Mouse (Mus musculus) kidney, adult 2 months (tissue): ENCODE measurements around the gene Nrip1. TPM values are rescaled to one million over a fixed set of nuclear protein-coding genes. Genes with fewer than 3 reads are reported as not detected.

Experiments
- DNase-seq: peaks from one replicate; pipeline ENCODE4 v3.0.0; 2021
- H3K27ac ChIP-seq: fragments of 200-500 bp; 2 replicates; pipeline ENCODE4 v1.5.1; 2012; ENCODE audit warnings: low read depth, low read length, control low read depth, inconsistent platforms; ENCODE audit not compliant: insufficient read depth
- H3K27me3 ChIP-seq: fragments of 200-500 bp; replicated peaks from 2 replicates; pipeline ENCODE4 v1.6.1; 2012; ENCODE audit warnings: mild to moderate bottlenecking, moderate library complexity, low read length, inconsistent platforms; ENCODE audit not compliant: control insufficient read depth, insufficient read depth
- H3K36me3 ChIP-seq: fragments of 200-500 bp; 2 replicates; pipeline ENCODE4 v1.6.1; 2012; ENCODE audit warnings: mild to moderate bottlenecking, moderate library complexity, low read length, inconsistent platforms; ENCODE audit not compliant: control insufficient read depth, insufficient read depth
- H3K4me1 ChIP-seq: fragments of 200-500 bp; 2 replicates; pipeline ENCODE4 v1.6.1; 2011; ENCODE audit warnings: low read length; ENCODE audit not compliant: control insufficient read depth, insufficient read depth
- H3K4me3 ChIP-seq: fragments of 200-500 bp; 2 replicates; pipeline ENCODE4 v1.5.1; 2011; ENCODE audit warnings: mild to moderate bottlenecking, low read depth, low read length, control low read depth; ENCODE audit not compliant: insufficient read depth
- CTCF ChIP-seq: fragments of 200-500 bp; conservative IDR thresholded peaks from 2 replicates; pipeline ENCODE4 v1.5.1; 2011; ENCODE audit warnings: low read depth, mild to moderate bottlenecking, control low read depth, low read length, moderate library complexity, mixed read lengths; ENCODE audit not compliant: insufficient read depth, insufficient read length
- POLR2A ChIP-seq: fragments of 200-500 bp; IDR thresholded peaks from one replicate; pipeline ENCODE4 v1.6.1; 2011; ENCODE audit warnings: low read depth, low read length, control low read depth
- WGBS: fragments of 180-500 bp; shearing (Covaris S2); methylation state at CpG from one replicate; pipeline ENCODE4 v1.1.7; 2018; 5-methylcytosine and 5-hydroxymethylcytosine counted together
- polyA plus RNA-seq: library from polyadenylated mRNA; depleted of rRNA; stranded (reverse); fragments of >200 nt; gene quantifications from 2 replicates; pipeline ENCODE4 v1.2.3, GENCODE M21; 2012

The Nrip1 gene
- polyA plus RNA-seq, 1 experiment, result 7.1 TPM

DNA sequence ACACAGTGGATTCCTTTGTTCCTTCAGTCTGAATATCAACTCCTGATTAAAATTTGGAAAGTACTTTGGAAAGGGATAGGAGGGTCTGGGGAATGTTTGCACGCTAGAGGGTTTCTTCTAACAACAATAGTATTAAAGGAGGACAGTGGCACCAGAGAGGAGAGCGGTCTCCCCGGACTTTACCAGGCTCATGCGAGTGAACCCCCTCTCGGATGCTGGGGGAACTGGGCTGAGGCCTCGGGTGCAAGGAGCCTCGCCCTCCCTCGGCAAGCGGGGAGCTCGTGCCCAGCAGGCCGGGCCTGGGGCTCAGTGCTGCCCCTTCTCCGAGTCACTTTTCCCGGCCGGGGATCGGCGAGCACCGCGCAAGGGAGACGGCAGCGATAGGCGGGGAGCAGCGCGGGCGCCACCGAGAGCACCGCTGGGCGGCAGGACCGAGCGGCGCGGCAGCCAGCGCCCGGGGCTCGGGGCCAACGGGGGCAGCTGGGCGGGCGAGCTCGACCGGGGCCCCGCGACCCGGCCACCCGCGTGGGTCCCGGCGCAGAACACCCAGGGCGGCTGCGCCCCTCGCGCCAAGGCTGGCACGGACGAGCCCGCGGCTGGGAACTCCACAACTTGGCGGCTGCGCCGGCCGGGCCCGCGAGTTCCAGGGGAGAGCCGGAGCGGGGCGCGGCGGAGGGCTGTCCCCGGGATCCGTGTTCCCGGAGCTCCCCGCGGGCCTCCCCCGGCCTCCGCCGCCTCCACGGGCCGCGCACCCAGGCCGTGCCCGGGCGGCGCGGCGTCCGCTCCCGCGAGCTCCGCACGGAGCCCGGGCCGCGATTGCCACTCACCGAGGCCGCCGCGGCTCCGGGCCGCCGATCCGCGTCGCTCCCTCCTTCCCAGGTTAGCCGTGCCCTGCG is 1.3 kb downstream of the Nrip1 start:
- Histone ChIP-seq H3K4me3 (peak overlapping the region; percentile 97), H3K27ac (peak overlapping the region; percentile 89), H3K27me3 (no peaks in the 10 kb centered on the region), H3K36me3 (no peaks in the 10 kb centered on the region), H3K4me1 (peaks cover 16% of the 10 kb centered on the region; the same call in 1 of the 2 replicates)
- no peak for TF ChIP-seq POLR2A
- 0 out of 2 replicates have a peak, but pooled peaks have one; percentile 13 for TF ChIP-seq CTCF
- DNase-seq, result peak; percentile 69
- WGBS, result 1% methylated on average over 97 of the region's 102 CpGs

DNA sequence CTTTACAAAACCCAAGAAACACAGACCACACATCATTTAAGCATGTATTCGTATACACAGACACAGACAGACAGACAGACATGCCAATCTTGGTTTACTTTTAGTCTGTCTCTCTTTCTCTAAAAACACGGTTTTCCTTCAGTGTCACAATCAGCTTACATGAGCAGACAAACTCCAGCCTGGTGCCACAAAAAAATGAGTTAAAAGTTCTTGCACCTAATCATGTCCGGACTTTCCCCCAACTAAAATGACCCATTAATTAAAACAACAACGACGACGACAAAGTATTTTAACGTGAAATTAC is 2.1 kb downstream of the Nrip1 start:
- Histone ChIP-seq H3K27ac (peak overlapping the region; percentile 89), H3K4me1 (peaks cover 22% of the 10 kb centered on the region; the same call in 1 of the 2 replicates), H3K36me3 (no peaks in the 10 kb centered on the region), H3K4me3 (peak overlapping the region; percentile 97), H3K27me3 (no peaks in the 10 kb centered on the region)
- TF ChIP-seq CTCF (no peak), POLR2A (no peak)
- 2% methylated on average over 7 of the region's 7 CpGs for WGBS
- no peak for DNase-seq

DNA sequence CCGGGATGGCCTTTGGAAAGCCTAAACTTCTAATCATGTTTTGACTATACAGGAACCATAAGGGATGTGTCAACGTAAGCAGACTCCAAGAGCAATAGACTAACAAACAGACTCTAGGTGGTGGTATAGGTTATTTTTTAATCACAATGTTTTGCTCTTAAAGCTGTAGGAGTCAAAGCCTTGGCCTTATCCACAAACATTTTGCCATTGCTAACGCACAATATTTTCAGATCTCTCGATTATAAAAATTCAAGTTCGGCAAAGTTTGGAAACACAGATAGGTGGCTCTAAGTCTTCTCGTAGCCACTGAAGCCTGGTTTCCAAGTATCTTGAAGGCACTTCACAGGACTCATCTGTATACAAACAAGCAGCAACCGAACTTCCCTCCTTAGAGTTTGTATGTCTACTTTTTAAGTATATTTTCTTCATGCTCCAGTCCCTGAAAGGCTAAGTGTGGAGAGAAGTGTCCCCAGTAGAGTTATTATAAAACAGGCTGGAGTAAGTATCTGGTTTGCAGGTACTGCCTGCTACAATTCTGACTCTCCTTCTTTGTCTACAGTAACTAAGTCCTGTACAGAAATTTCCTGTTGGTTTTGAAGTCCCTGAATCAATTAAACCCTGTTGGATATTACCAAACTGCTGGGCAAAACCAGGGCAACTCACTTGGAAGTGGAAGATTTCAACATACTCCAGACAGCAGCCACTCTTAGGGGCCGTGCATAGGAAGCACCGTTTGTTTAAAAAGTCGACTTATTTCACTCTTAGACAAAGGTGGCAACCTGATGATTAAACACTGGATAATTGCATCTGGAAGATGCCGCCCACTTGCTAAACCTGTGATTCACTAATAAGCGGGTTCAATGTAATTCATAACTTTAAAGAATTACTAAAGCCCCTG is 2.7 kb downstream of the Nrip1 start:
- Histone ChIP-seq H3K36me3 (no peaks in the 10 kb centered on the region), H3K27ac (peak overlapping the region; percentile 26), H3K4me1 (peaks cover 24% of the 10 kb centered on the region; the same call in 1 of the 2 replicates), H3K4me3 (peak overlapping the region; percentile 97), H3K27me3 (no peaks in the 10 kb centered on the region)
- 12% methylated on average over 12 of the region's 12 CpGs for WGBS
- DNase-seq, result no peak
- TF ChIP-seq CTCF (no peak), POLR2A (no peak)

DNA sequence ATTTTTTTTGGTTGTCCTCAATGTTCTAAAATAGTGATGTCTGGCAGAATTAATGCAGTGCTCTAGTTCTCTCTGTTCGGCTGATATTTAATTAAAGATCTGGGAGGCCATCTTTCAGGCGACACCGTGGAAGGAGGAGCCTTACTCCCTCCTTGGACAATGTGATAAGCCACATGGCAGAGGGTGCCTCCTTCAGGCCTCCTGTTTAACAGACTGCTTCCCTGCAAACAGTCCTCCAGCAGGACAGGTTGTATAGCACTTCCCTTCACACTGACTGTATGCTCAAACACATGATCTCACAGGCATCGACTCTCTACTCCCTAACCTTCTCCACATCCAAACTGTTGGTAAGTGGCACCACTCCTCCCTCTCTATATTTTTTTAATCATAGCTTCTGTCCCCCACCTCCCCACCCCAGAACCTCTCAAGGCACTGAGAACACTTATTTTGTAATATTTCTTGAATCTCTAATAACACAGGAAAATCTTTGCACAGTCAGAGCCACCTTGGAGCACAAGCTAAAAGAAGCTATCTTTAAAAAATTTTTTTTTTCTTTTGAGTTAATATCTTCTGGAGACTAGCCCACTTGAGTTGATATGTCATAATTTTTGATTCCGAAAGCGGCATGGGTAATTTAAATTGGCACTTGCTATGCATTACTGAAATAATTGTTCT is 3.4 kb downstream of the Nrip1 start:
- Histone ChIP-seq H3K4me1 (peaks cover 26% of the 10 kb centered on the region; the same call in 1 of the 2 replicates), H3K27me3 (no peaks in the 10 kb centered on the region), H3K4me3 (peak overlapping the region; percentile 33; the same call in 1 of the 2 replicates), H3K27ac (no peak overlapping the region), H3K36me3 (no peaks in the 10 kb centered on the region)
- WGBS, result 8% methylated on average over 6 of the region's 6 CpGs
- TF ChIP-seq CTCF (peak; percentile 63), POLR2A (no peak)
- DNase-seq, result peak; percentile 62

DNA sequence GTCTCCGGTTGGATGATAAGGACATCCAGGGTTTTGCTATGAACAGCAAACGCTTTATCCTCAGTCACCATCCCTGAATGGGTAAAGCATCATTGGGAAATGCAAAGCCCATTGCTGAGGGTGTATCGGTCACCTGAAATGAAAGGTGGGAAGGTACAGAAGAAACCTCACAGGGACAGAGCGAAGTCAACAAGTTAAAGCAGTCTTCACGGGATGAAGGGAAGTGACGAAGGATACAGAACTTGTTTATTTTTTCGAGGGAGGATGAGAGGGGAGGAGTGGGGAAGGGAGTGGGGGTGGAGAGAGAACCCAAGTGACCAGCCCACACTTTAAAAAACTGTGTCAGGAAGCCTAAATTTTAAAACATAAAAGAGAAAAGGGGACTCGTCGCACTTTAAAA is 4.4 kb downstream of the Nrip1 start:
- Histone ChIP-seq H3K27ac (no peak overlapping the region), H3K27me3 (no peaks in the 10 kb centered on the region), H3K4me3 (no peak overlapping the region), H3K36me3 (no peaks in the 10 kb centered on the region), H3K4me1 (peaks cover 28% of the 10 kb centered on the region; the same call in 1 of the 2 replicates)
- TF ChIP-seq POLR2A (no peak), CTCF (no peak)
- 46% methylated on average over 9 of the region's 9 CpGs for WGBS
- DNase-seq, result no peak

DNA sequence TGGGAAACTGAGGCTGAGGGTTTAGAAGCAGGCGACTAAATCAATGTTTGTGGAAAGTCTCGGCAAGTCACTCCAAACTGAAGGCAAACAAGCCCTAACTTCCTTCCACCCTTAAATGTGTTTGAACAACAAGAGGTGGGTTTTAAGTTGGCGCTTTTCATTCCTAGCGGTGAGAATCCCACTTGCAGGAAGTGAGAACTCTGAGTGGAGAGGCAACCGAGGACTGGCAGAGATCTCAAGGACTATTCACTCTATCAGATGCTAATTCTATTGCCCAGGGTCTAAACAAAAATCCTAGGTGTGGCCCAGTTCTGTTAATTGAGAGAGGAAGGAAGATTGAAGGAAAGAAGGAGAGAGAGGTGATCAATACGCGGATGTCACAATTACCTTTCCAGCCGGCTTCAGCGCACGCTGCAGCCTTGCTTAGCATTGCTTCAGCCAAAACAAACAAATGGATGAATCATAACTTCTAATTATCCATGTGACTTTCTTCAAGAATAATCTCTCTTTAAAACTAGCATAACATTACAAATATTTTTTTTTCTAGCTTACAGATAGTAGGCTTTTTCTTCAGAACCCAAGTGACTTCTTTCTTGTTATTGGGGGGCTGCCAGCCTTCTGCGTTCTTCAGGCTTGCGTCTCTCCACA is 6.2 kb downstream of the Nrip1 start:
- Histone ChIP-seq H3K27ac (no peak overlapping the region), H3K4me1 (peaks cover 25% of the 10 kb centered on the region; the same call in 1 of the 2 replicates), H3K27me3 (no peaks in the 10 kb centered on the region), H3K4me3 (no peak overlapping the region), H3K36me3 (no peaks in the 10 kb centered on the region)
- WGBS, result 63% methylated on average over 12 of the region's 12 CpGs
- no peak for DNase-seq
- no peak for TF ChIP-seq POLR2A
